Mouse (Mus musculus): ENCODE measurements around the gene Rfx2. TPM values are rescaled to one million over a fixed set of nuclear protein-coding genes. Genes with fewer than 3 reads are reported as not detected.

The Rfx2 gene
- polyA plus RNA-seq, 1 experiment from 2014 or later = 6.9 TPM

GRCm38 (mm10) chr17:56869481-56869977 is 38.7 kb upstream of the Rfx2 start:
- Histone ChIP-seq H3K9me3 (ENCODE audit: control insufficient read depth, low read length) (no peaks in the 10 kb centered on the region), H3K4me2 (ENCODE audit: low read depth, low read length) (no peak overlapping the region), H3K27ac (ENCODE audit: low read length) (no peak overlapping the region), H3K36me3 (ENCODE audit: control insufficient read depth, insufficient read depth, low read length) (no peaks in the 10 kb centered on the region), H3K27me3 (ENCODE audit: control insufficient read depth, insufficient read depth, low read depth, low read length) (no peaks in the 10 kb centered on the region), H3K4me1 (replicated peaks; ENCODE audit: control insufficient read depth, insufficient read depth, low read length) (no peaks in the 10 kb centered on the region), H3K4me3 (ENCODE audit: low read length) (no peak overlapping the region), H3K9ac (ENCODE audit: low read length) (no peak overlapping the region)
- no peak for ATAC-seq (ENCODE audit: low read depth)
- 71% methylated on average over 9 of the region's 9 CpGs for WGBS

DNA sequence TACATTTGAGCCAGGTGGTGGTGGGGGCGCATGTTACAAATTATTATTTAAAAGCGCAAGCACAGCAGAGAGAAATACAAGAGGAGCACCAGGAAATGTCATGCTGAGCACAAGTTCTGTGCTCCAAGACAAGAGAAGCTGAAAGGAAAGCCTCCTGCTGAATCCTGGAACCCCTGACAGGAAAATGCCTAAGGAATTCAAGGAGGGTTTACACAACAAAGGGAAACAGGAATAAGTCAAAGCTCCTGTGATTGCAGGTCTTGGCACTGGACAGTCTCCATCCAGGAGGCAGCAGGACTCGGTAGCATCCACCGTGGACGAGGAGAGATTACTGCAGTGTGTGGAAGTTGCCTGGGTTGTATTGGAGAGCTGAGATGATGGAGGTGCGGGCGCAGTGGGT is 35.3 kb upstream of the Rfx2 start:
- WGBS = 73% methylated on average over 7 of the region's 7 CpGs

GRCm38 (mm10) chr17:56861197-56861596 is 30.4 kb upstream of the Rfx2 start:
- Histone ChIP-seq H3K36me3 (ENCODE audit: control insufficient read depth, insufficient read depth, low read length) (no peaks in the 10 kb centered on the region), H3K4me3 (ENCODE audit: low read length) (no peak overlapping the region), H3K4me1 (replicated peaks; ENCODE audit: control insufficient read depth, insufficient read depth, low read length) (peaks cover 6% of the 10 kb centered on the region), H3K27ac (ENCODE audit: low read length) (no peak overlapping the region), H3K9me3 (ENCODE audit: control insufficient read depth, low read length) (0 out of 2 replicates have a peak, but pooled peaks cover 3% of the 10 kb centered on the region), H3K9ac (ENCODE audit: low read length) (no peak overlapping the region), H3K4me2 (ENCODE audit: low read depth, low read length) (no peak overlapping the region), H3K27me3 (ENCODE audit: control insufficient read depth, insufficient read depth, low read depth, low read length) (no peaks in the 10 kb centered on the region)
- 41% methylated on average over 2 of the region's 3 CpGs for WGBS
- peak; percentile 53 for ATAC-seq (ENCODE audit: low read depth)

More for the DNA sequence above, 35.3 kb upstream of the Rfx2 start:
- no peak overlapping the region for H3K4me2 ChIP-seq (ENCODE audit: low read depth, low read length)
- no peaks in the 10 kb centered on the region for H3K27me3 ChIP-seq (ENCODE audit: control insufficient read depth, insufficient read depth, low read depth, low read length)
- no peak overlapping the region for H3K9ac ChIP-seq (ENCODE audit: low read length)
- no peaks in the 10 kb centered on the region for H3K36me3 ChIP-seq (ENCODE audit: control insufficient read depth, insufficient read depth, low read length)
- no peaks in the 10 kb centered on the region for H3K4me1 ChIP-seq (replicated peaks; ENCODE audit: control insufficient read depth, insufficient read depth, low read length)
- H3K27ac ChIP-seq (ENCODE audit: low read length) = no peak overlapping the region
- no peak for ATAC-seq (ENCODE audit: low read depth)
- H3K9me3 ChIP-seq (ENCODE audit: control insufficient read depth, low read length) = no peaks in the 10 kb centered on the region
- no peak overlapping the region for H3K4me3 ChIP-seq (ENCODE audit: low read length)

DNA sequence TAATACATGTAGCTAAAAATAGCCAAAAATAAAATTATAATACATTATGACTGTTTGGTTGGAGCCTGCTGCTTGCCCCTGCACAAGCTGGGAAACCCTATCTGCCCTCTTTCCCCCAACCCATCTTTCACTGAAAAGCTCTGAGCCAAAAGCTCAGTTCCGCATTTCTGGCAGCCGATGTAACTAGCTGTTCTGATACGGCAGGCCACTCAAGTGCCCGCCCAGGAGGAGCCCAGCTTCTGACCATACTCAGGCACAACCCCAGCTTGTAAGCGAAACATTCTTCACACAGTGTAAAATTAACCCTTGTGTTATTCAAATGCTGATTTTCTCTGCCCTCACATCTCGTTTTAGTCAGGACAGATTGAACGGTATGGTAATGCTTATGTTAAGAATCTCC is 28.1 kb upstream of the Rfx2 start:
- ATAC-seq (ENCODE audit: low read depth) = peak; percentile 56
- no peaks in the 10 kb centered on the region for H3K27me3 ChIP-seq (ENCODE audit: control insufficient read depth, insufficient read depth, low read depth, low read length)
- 29% methylated on average over 7 of the region's 7 CpGs for WGBS

DNA sequence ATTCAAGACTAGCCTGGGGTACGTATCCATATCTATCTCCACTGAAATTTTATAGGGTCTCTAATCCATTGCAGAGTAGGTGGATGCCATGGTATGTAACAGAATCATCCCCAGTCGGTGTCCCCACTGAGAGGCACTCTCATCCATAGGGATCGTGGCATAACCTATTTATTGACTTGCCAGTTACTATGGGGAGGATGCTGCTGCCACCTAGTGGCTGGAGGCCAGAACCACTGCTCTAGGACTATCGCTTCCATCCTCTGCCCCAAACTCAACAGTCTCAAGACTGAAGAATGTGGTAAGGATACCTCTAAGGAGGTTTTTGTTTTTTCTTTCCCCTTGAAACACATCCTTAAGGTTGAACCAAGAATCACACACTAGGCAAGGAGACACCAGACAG is 27.4 kb upstream of the Rfx2 start:
- no peak overlapping the region for H3K4me2 ChIP-seq (ENCODE audit: low read depth, low read length)
- peaks cover 6% of the 10 kb centered on the region for H3K4me1 ChIP-seq (replicated peaks; ENCODE audit: control insufficient read depth, insufficient read depth, low read length)
- ATAC-seq (ENCODE audit: low read depth) = peak; percentile 35; the same call in 1 of the 2 replicates
- H3K27me3 ChIP-seq (ENCODE audit: control insufficient read depth, insufficient read depth, low read depth, low read length) = no peaks in the 10 kb centered on the region
- WGBS = 56% methylated on average over 4 of the region's 4 CpGs
- H3K9me3 ChIP-seq (ENCODE audit: control insufficient read depth, low read length) = 0 out of 2 replicates have a peak, but pooled peaks cover 3% of the 10 kb centered on the region
- no peak overlapping the region for H3K4me3 ChIP-seq (ENCODE audit: low read length)
- peak overlapping the region; percentile 41 for H3K27ac ChIP-seq (ENCODE audit: low read length)
- H3K9ac ChIP-seq (ENCODE audit: low read length) = no peak overlapping the region
- H3K36me3 ChIP-seq (ENCODE audit: control insufficient read depth, insufficient read depth, low read length) = no peaks in the 10 kb centered on the region

More for the DNA sequence above, 28.1 kb upstream of the Rfx2 start:
- H3K27ac ChIP-seq (ENCODE audit: low read length) = peak overlapping the region; percentile 41
- H3K4me1 ChIP-seq (replicated peaks; ENCODE audit: control insufficient read depth, insufficient read depth, low read length) = peaks cover 6% of the 10 kb centered on the region
- no peaks in the 10 kb centered on the region for H3K36me3 ChIP-seq (ENCODE audit: control insufficient read depth, insufficient read depth, low read length)
- H3K9ac ChIP-seq (ENCODE audit: low read length) = no peak overlapping the region
- H3K4me2 ChIP-seq (ENCODE audit: low read depth, low read length) = no peak overlapping the region
- 0 out of 2 replicates have a peak, but pooled peaks cover 3% of the 10 kb centered on the region for H3K9me3 ChIP-seq (ENCODE audit: control insufficient read depth, low read length)
- H3K4me3 ChIP-seq (ENCODE audit: low read length) = no peak overlapping the region

DNA sequence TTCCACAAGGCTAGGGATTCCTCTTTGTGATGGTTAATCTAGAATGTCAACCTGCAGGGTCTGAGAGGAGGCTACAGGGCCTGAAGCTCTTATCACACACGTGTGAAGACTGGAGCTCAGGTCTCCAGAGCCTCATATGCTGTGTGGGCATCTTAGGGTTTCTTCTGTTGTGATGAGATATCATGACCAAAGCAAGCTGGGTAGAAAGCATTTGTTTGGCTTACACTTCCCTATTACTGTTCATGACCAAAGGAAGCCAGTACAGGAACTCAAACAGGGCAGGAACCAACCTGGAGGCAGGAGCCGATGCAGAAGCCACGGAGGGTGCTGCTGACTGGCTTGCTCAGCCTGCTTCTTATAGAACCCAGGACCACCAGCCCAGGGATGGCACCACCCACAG is 24.6 kb upstream of the Rfx2 start:
- Histone ChIP-seq H3K36me3 (ENCODE audit: control insufficient read depth, insufficient read depth, low read length) (no peaks in the 10 kb centered on the region), H3K27me3 (ENCODE audit: control insufficient read depth, insufficient read depth, low read depth, low read length) (no peaks in the 10 kb centered on the region), H3K27ac (ENCODE audit: low read length) (no peak overlapping the region), H3K4me2 (ENCODE audit: low read depth, low read length) (no peak overlapping the region), H3K4me1 (replicated peaks; ENCODE audit: control insufficient read depth, insufficient read depth, low read length) (peaks cover 6% of the 10 kb centered on the region), H3K4me3 (ENCODE audit: low read length) (no peak overlapping the region), H3K9me3 (ENCODE audit: control insufficient read depth, low read length) (0 out of 2 replicates have a peak, but pooled peaks cover 3% of the 10 kb centered on the region), H3K9ac (ENCODE audit: low read length) (no peak overlapping the region)
- 78% methylated on average over 3 of the region's 3 CpGs for WGBS
- no peak for ATAC-seq (ENCODE audit: low read depth)

GRCm38 (mm10) chr17:56851167-56851566 is 20.4 kb upstream of the Rfx2 start:
- Histone ChIP-seq H3K9me3 (ENCODE audit: control insufficient read depth, low read length) (no peaks in the 10 kb centered on the region), H3K27ac (ENCODE audit: low read length) (no peak overlapping the region), H3K4me3 (ENCODE audit: low read length) (no peak overlapping the region), H3K4me2 (ENCODE audit: low read depth, low read length) (no peak overlapping the region), H3K27me3 (ENCODE audit: control insufficient read depth, insufficient read depth, low read depth, low read length) (no peaks in the 10 kb centered on the region), H3K9ac (ENCODE audit: low read length) (no peak overlapping the region), H3K36me3 (ENCODE audit: control insufficient read depth, insufficient read depth, low read length) (no peaks in the 10 kb centered on the region), H3K4me1 (replicated peaks; ENCODE audit: control insufficient read depth, insufficient read depth, low read length) (no peaks in the 10 kb centered on the region)
- no peak for ATAC-seq (ENCODE audit: low read depth)
- WGBS = 62% methylated on average over 3 of the region's 3 CpGs

GRCm38 (mm10) chr17:56849710-56850109 is 18.9 kb upstream of the Rfx2 start:
- 73% methylated on average over 13 of the region's 13 CpGs for WGBS
- H3K9ac ChIP-seq (ENCODE audit: low read length) = no peak overlapping the region
- H3K27me3 ChIP-seq (ENCODE audit: control insufficient read depth, insufficient read depth, low read depth, low read length) = no peaks in the 10 kb centered on the region
- no peak overlapping the region for H3K4me2 ChIP-seq (ENCODE audit: low read depth, low read length)
- H3K4me3 ChIP-seq (ENCODE audit: low read length) = no peak overlapping the region
- H3K4me1 ChIP-seq (replicated peaks; ENCODE audit: control insufficient read depth, insufficient read depth, low read length) = no peaks in the 10 kb centered on the region
- no peak overlapping the region for H3K27ac ChIP-seq (ENCODE audit: low read length)
- no peak for ATAC-seq (ENCODE audit: low read depth)
- no peaks in the 10 kb centered on the region for H3K36me3 ChIP-seq (ENCODE audit: control insufficient read depth, insufficient read depth, low read length)
- H3K9me3 ChIP-seq (ENCODE audit: control insufficient read depth, low read length) = no peaks in the 10 kb centered on the region

DNA sequence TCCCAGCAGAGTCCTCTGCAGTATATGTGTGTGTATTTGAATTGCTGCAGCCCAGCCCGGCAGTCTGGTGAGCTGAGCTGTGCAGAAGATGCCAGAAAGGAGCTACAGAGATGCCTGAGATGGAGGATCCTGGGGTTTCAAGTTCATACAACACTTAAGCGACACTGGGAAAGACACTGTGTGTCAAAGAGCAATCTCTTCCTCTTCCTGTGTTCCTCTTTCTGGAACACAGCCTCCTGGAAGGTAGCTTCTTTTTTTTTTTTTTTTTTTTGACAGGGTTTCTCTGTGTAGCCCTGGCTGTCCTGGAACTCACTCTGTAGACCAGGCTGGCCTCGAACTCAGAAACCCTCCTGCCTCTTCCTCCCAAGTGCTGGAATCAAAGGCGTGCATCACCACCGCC is 18.0 kb upstream of the Rfx2 start:
- 74% methylated on average over 5 of the region's 5 CpGs for WGBS
- Histone ChIP-seq H3K4me3 (ENCODE audit: low read length) (no peak overlapping the region), H3K9ac (ENCODE audit: low read length) (no peak overlapping the region), H3K4me2 (ENCODE audit: low read depth, low read length) (no peak overlapping the region), H3K9me3 (ENCODE audit: control insufficient read depth, low read length) (no peaks in the 10 kb centered on the region), H3K36me3 (ENCODE audit: control insufficient read depth, insufficient read depth, low read length) (no peaks in the 10 kb centered on the region), H3K4me1 (replicated peaks; ENCODE audit: control insufficient read depth, insufficient read depth, low read length) (no peaks in the 10 kb centered on the region), H3K27me3 (ENCODE audit: control insufficient read depth, insufficient read depth, low read depth, low read length) (no peaks in the 10 kb centered on the region), H3K27ac (ENCODE audit: low read length) (no peak overlapping the region)
- no peak for ATAC-seq (ENCODE audit: low read depth)

- Histone ChIP-seq H3K4me3 (ENCODE audit: low read length) (no peak overlapping the region), H3K9ac (ENCODE audit: low read length) (no peak overlapping the region), H3K27me3 (ENCODE audit: control insufficient read depth, insufficient read depth, low read depth, low read length) (no peaks in the 10 kb centered on the region), H3K36me3 (ENCODE audit: control insufficient read depth, insufficient read depth, low read length) (no peaks in the 10 kb centered on the region), H3K9me3 (ENCODE audit: control insufficient read depth, low read length) (no peaks in the 10 kb centered on the region), H3K27ac (ENCODE audit: low read length) (no peak overlapping the region), H3K4me1 (replicated peaks; ENCODE audit: control insufficient read depth, insufficient read depth, low read length) (no peaks in the 10 kb centered on the region), H3K4me2 (ENCODE audit: low read depth, low read length) (no peak overlapping the region)
- 71% methylated on average over 5 of the region's 5 CpGs for WGBS
- no peak for ATAC-seq (ENCODE audit: low read depth)
Measured at GRCm38 (mm10) chr17:56843678-56844077, 12.9 kb upstream of the Rfx2 start.
